Mouse (Mus musculus) heart, adult 11 months (tissue): ENCODE data around the gene Stpg1.

Experiments
- DNase-seq: peaks from one replicate; pipeline ENCODE4 v3.0.0; 2022

The Stpg1 gene

DNA sequence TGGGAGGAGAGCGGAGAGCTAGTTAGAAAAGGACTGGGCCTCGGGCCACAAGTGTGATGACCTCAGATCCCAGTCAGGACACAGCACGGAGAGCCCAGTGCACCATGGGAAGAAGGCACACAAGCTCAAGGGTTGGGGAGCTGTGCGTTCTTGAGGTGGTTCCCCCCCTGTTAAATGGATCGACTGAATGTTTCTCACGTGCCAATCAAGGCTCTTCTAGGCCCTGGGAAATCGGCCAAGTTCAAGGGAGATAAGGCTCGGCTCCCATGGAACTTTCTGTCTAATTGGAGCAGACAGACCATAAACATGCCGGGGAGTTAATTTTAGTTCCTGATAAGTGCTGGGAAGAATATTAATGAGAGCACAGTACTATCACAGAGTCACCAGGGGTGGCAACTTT lies 70.8 kb downstream of the Stpg1 start:
- peak; percentile 98 for DNase-seq

DNA sequence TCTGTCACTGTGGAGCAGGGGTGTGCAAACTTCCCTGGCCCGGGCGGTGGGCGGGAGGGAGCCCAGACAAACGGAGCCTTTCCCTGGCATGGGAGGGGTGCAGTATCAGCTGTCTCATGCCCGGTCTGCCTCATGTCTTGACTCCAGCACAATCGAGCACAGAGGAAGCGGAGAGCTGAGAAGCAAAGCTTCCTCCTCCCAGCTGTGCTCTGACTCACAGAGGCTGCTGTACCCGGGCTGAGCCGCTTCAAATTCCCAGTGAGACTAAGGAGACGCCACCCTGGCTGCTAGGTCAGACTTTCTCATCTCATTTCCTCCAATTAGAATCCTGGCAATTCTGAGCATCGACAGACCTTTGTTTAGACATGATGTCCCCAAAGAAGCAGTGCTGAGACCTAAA lies 72.5 kb downstream of the Stpg1 start:
- DNase-seq = peak; percentile 96

DNA sequence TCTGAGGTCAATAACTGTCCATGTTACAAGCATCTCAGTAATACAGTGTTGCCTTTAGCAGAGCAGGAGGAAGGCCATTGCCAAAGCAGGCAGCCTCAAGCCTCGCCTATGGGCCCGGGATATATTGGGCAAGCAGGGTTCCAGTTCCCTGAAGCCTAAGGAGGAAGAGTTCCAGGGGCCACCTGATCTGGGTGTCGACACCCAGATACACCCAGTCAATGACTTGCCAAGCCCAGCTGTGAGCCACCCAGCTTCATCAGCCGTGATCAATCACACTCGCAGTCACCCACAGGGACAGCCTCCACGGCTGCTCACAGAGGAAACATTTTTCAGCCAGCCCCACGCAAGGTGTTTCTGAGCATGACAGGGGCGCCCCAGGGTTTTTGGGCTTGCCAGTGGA lies 72.9 kb downstream of the Stpg1 start:
- DNase-seq = no peak

DNA sequence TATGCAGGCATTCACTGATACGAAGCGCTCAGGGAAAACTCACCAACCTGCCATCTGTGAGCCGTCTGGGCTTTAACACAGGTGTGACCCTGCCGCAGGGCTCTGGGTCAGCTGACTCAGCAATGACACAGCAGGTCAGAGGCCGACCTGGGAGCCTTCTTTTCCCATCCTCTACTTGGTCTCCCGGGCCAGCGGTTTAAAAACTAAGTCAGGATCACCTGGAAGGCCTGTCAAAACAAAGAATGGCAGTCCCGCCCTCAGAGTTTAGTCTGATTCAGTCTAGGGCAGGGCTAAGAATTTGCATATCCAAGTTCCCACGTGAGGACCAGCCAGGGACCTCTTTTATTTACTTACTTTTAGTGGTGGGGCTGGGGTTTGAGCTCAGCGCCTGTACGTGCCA lies 74.6 kb downstream of the Stpg1 start:
- DNase-seq = no peak

DNA sequence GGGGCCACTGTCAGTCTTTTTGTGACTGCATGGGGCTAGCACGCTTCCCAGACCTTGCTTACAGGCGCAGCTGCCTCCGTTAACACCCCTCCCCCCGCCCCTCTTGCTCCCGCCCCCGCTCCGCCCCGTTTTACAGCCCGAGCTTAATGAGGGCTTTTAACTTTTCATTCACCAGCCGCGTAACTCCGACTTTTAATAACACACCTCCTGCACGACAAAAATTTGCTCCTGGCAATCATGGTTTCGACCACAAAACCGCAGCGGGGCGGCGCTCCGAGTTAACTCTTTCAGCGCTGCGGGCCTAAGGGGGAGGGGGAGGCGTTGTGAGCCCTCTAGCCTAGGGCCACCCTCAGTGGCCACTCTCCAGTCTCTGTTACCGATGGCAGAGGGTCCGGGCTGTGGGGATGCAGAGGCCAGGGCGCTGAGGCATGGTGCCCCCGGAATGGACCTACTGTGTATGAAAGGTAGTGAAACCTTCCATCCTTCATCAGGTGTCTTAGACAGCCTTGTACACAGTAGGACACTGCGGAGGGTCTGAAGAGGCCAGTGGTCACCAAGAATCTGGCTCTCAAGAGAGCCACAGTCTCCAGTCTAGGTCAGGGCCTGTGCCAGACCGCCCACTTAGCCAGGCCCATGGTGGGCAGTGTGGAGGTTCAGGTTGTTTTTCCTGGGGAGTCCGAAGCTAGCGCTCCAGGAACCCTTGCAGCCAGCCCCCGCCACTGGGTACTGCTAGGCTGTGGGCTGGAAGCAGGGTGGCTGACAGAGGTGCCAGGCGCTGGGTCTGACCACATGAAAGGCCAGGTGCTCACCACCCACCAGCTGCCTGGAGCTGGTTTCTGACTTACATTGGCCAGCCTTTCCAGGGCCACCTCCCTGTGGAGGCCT lies 75.8 kb downstream of the Stpg1 start:
- DNase-seq = no peak

DNA sequence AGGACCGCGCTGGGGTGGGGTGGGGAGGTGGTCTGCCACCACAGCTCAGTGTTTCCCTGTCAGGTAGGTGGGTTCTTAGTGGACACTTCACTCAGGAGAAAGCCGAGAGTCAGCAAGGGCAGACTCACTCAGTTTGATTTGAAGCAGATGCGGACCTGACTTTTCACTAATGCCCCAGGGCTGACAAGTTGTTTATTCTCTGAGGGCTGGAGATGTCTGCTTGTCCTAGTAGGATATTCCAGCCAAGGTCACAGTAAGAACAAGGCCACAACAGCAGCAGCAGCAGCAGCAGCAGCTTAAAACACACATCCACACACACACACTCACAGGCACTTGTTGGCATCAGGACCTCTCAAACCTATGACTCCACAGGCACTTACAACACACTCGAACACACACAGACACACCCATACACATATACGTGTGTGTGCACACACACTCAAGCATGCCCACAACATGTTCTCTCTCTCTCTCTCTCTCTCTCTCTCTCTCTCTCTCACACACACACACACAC lies 76.5 kb downstream of the Stpg1 start:
- DNase-seq = no peak

DNA sequence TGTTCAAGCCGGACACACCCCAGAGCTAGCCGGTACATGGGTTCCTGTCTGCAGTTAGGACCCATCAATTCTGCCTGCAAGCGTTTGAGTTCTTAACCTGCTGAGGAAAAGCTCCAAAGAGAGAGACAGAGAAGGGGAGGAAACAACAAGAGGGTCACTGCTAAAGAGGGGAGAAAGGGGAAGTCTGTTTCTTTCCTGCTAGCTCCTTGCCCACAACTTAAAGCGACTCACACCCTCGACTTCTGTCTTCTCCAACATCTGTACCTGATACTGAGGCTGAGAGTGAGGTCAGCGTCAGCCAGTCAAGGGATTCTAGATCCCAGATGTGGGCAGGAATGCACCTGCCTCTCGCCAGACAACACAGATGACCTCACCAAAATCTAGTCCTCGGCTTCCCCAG lies 77.7 kb downstream of the Stpg1 start:
- no peak for DNase-seq

DNA sequence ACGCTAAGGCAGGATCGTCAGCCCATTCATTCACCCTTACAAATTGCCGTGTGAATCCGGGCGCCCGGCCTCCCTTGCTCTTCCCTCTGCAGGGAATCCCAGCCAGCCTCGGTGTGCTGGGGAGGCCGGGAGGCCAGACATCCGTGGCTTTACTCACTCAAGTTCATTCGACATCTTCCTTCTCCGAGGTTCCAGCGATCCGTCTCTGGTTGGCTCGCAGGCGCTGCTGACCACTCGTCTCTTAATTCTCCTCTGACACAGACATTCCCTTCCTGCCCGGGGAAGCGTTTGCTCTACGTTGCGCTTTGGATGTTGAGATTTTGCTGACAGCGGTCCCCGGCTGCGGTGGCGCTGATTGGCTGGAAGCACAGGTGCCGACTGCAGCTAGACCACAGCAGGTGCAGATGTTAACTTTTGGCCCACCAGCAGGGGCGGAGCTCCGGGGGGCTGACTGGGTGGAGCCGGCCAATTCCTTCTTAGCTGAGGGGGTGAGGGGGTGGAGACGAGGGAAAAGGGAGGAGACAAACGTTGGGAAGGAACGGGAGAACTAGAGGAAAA lies 78.7 kb downstream of the Stpg1 start, which contains the start of gene Grhl3:
Gene Grhl3, minus strand, starts transcription at position 380 of the 558 bp plus-strand sequence.
- peak; percentile 94 for DNase-seq

DNA sequence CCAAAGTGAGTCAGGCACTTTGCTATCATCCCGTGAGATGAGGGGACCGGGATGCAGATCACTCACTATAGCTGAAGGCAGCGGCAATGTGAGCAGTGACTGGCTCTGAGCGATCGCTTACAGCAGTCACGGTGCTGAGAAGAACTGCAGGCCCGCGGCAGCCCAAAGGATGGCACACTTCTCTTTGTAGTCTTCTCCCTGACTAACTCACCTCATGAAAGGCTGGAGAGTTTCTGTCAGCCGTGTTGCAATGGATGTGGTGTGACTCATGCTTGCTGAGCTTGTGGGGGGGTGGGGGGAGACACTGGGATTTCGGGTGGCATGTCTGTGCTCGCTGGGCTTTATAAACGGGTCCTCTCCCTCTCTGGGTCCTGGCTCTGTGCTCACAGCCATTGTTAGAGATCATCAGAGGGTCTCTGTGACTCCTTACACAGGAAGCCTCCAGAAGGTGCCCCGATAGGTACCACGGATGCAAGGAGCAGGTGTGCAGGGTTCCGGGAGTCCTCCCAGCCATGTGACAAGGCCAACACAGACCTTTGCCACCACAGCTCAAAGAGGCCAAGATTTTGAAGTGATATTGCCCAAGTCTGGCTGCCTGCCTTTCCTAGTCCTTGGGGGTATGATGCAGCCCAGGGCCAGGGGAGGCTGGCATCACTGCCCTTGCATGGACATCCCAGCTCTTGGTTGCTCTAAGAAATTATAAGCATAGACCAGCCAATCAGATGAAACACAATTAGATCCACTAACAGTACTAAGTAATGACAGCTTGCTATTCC lies 81.0 kb downstream of the Stpg1 start:
- no peak for DNase-seq

DNA sequence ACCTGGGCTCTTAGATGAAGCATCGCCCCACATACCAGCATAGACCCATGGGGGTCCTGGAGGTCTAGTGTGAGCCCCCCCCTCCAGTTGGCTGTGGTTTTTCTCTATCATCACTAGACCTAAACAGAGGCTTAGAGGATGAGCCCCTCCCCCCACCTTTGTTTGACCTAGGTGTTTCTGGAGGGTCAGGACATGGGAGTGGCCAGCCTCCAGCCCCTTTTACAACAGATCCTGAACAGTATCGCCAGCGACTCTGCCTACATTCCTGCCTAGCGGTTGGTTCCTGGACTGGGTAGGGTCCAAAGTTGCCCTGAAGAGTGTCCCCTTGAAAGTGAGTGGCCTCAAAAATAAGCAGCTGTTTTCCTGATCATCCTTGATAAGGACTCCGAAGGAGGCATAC lies 83.9 kb downstream of the Stpg1 start:
- no peak for DNase-seq

DNA sequence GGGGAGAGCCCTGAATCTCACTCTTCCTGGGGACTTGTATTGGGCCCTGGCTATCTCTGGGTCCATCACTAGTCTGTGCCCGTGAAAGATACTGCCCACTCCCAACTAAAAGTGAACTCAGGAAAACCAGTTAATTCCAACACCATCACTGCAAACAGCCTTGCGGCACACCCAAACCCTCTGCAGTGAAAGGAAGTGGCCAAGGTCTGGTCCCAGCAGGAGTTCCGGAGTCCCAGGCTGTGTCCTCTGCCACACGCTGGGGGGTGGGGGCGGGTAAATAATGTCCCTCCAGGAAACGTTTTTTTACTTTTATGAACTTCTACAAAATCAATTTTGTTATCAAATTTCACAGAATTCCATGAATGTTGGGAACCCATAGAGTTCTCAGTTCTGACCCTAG lies 85.1 kb downstream of the Stpg1 start:
- no peak for DNase-seq

DNA sequence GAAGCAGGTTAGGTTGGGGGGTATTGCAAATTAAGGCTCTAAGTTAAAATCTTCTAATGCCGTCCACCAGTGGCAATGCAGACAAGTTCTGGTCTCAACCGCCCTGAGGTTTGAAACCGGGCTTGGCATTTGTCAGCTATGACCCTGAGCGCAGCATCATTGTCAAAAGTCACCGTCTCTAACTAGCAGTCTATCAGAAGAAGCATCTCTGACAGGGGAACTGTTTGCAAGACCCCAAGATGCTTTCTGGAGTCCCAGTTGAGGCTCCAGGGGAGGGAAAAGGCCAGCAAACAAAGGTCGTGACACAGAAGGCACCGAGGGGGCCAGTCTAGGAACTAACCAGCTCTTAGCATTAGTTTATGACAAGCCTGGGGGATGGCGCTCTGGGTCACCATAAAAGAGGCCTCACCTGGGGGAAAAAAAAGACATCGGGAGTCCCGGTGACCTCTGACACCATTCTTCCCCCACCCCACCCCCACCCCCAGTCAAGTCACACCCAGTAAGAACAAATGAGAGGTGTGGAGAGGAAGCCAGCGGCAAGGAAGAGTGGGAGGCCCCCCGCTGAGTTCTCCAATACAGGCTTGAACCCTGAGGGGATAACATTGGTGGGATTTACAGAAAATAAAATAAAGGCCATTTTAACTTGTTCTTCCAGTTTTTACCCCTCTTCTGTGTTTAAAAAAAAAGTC lies 86.8 kb downstream of the Stpg1 start:
- DNase-seq = no peak

DNA sequence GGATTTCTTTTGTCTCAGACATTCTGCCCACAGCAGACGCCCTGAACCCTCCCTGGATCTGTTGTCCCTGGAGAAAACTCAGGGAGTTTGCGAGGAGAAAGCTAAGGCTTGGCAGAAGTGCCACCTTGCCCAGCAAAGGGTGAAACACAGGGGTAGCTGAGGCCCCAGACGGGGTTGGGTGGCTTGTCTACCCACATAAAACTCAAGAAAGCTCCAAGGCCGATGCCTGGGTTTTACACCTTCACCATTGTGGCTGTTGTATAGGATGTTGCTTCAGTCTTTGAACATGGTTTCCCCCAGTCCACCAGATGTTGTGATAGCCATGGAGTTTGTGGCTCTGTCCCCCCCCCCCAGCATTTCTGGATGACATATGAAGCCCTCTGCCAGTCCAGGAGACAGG lies 90.2 kb downstream of the Stpg1 start:
- DNase-seq = no peak
